Mouse (Mus musculus) liver, postnatal 0 days (tissue): ENCODE measurements at regions not wholly inside any gene's neighbourhood (a gene's known extent, or its start where the extent isn't known, plus 50 kb on each side); places are given as distances from the start of the nearest gene placed in this dataset.

Source experiments
- CTCF ChIP-seq: sonication (generic); IDR thresholded peaks from 2 replicates; pipeline ENCODE4 v1.5.1; 2016; ENCODE audit warnings: antibody characterized with exemption, low read depth
- EP300 ChIP-seq: IDR thresholded peaks from 2 replicates; pipeline ENCODE4 v1.6.1; 2016; ENCODE audit warnings: antibody characterized with exemption, low read depth, mild to moderate bottlenecking

GRCm38 (mm10) chr14:76755591-76756376 is 199.1 kb upstream of the Serp2 start:
- no peak for TF ChIP-seq EP300
- TF ChIP-seq CTCF, result no peak
